Mouse (Mus musculus) layer of hippocampus, adult 2 months (tissue): ENCODE results near the gene Tmem156. TPM values are rescaled to one million over a fixed set of nuclear protein-coding genes. Genes with fewer than 3 reads are reported as not detected.
"Not testable (repeated sequence)": the region's sequence is repeated elsewhere in the genome, so short reads cannot be mapped to it uniquely, and the experiment has no call there.

Source experiments
- DNase-seq, 2 experiments: peaks; one replicate each; pipeline ENCODE4 v3.0.0; 2022; ENCODE audit warnings: low spot score in 2 of 2
- H3K27ac ChIP-seq: fragments of 200-600 bp; 2 replicates; pipeline ENCODE4 v1.8.1; 2022
- H3K4me3 ChIP-seq: fragments of 200-600 bp; 2 replicates; pipeline ENCODE4 v1.8.1; 2022; ENCODE audit warnings: mild to moderate bottlenecking
- CTCF ChIP-seq: fragments of 200-600 bp; conservative IDR thresholded peaks from 2 replicates; pipeline ENCODE4 v1.8.1; 2022; ENCODE audit warnings: antibody characterized with exemption, mild to moderate bottlenecking, moderate library complexity
- long read RNA-seq, 2 experiments: library from polyadenylated mRNA; stranded (forward); transcript quantifications; one replicate each; pipeline ENCODE4 v2.0.0; 2021; ENCODE audit warnings: borderline mapping rate in 2 of 2
- total RNA-seq, 2 experiments: library from RNA; stranded (reverse); gene quantifications; 2 replicates each; pipeline ENCODE4 v1.2.3; 2021

The Tmem156 gene
- total RNA-seq, result under 1 TPM; 0.39 to 0.44 TPM
- long read RNA-seq, experiment 1, result 0 reads
- long read RNA-seq, experiment 2, result 0 reads

- DNase-seq, result no peak
- no peak for TF ChIP-seq CTCF
- Histone ChIP-seq H3K27ac (no peak within 1 kb of the TSS), H3K4me3 (no peak within 1 kb of the TSS)
These were observed at the start of gene Tmem156 for GRCm38 (mm10) chr5:65091921-65092320. Gene Tmem156 (minus strand): TSS chr5:65092132.

DNA sequence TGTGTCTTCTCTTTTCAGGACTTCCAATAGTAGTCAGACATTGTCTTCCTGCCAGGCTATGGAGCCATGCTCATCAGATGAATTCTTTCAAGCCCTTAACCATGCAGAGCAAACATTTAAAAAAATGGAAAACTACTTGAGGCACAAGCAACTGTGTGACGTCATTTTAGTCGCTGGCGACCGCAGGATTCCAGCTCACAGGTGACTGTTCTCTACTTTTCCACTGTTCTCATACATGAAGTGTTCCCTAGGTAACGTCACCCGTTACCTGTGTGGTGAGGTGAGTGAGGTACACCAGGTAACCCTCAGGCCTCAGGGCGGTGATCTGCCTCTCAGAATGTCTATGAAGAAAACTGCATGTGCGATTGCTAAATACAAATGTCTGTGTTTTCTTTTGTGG is 49.3 kb upstream of the Tmem156 start:
- TF ChIP-seq CTCF, result no peak

GRCm38 (mm10) chr5:65137073-65137472 is 45.1 kb upstream of the Tmem156 start:
- no peak overlapping the region for H3K27ac ChIP-seq
- H3K4me3 ChIP-seq, result no peak overlapping the region
- no peak for TF ChIP-seq CTCF

More for the DNA sequence above, 49.3 kb upstream of the Tmem156 start:
- DNase-seq, result no peak
- Histone ChIP-seq H3K4me3 (no peak overlapping the region), H3K27ac (no peak overlapping the region)

GRCm38 (mm10) chr5:65136159-65136558 is 44.2 kb upstream of the Tmem156 start:
- Histone ChIP-seq H3K4me3 (no peak overlapping the region), H3K27ac (no peak overlapping the region)
- no peak for DNase-seq
- no peak for TF ChIP-seq CTCF

More at GRCm38 (mm10) chr5:65137073-65137472, 45.1 kb upstream of the Tmem156 start:
- DNase-seq, result no peak

GRCm38 (mm10) chr5:65131211-65131879 is 39.4 kb upstream of the Tmem156 start:
- Histone ChIP-seq H3K27ac (peak overlapping the region; percentile 96), H3K4me3 (peak overlapping the region; percentile 78)
- 0 out of 2 replicates have a peak, but pooled peaks have one; percentile 18 for TF ChIP-seq CTCF
- DNase-seq, result no peak

- peak; percentile 35 to 58 for DNase-seq
- H3K4me3 ChIP-seq, result peak overlapping the region; percentile 78
- TF ChIP-seq CTCF, result no peak
- peak overlapping the region; percentile 96 for H3K27ac ChIP-seq
These were observed 38.7 kb upstream of the Tmem156 start for GRCm38 (mm10) chr5:65130528-65131210.

GRCm38 (mm10) chr5:65128481-65128880 is 36.5 kb upstream of the Tmem156 start:
- Histone ChIP-seq H3K27ac (no peak overlapping the region), H3K4me3 (no peak overlapping the region)
- no peak for TF ChIP-seq CTCF
- no peak for DNase-seq

DNA sequence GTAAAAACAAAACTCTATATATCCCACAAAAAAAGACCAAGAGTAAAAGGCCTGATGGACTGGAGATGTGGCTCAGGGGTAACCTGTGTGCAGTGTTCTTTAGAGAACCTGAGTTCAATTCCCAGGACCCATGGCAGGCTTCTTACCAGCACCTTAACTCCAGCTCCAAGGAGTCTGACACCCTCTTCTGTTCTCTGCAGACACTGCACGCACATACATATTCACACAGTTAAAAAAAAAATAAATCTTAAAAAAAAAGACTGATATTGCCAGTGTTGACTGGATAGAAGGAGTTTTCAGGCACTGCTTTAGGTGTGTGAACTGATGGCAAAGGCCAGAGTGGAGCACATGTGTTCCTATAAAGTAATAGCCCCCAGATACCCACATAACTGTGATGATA is 34.2 kb upstream of the Tmem156 start:
- DNase-seq, result no peak
- Histone ChIP-seq H3K4me3 (no peak overlapping the region), H3K27ac (no peak overlapping the region)
- peak; percentile 42 for TF ChIP-seq CTCF

- no peak for TF ChIP-seq CTCF
- no peak for DNase-seq
- Histone ChIP-seq H3K4me3 (no peak overlapping the region), H3K27ac (no peak overlapping the region)
These were observed 30.7 kb upstream of the Tmem156 start for GRCm38 (mm10) chr5:65122616-65123015.

DNA sequence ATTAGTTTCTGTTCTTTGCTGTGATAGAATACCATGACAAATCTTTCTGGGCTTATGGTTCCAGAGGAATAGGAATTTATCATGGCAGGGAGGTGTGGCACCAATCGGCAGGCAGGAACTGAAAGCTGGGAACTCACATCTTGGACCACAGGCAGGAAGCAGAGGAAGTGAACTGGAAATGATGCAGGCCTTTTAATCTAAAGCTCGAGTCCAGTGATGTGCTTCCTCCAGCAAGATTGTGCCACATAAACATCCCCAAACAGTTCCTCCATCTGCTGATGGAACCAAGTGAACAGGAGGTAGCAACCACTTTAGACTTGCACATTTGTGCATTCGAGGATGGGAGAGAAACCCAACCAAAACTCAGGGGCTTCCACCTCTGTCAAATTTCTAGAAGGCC is 28.0 kb upstream of the Tmem156 start:
- H3K27ac ChIP-seq, result 0 out of 2 replicates have a peak overlapping the region, but pooled peaks have one; percentile 8
- H3K4me3 ChIP-seq, result no peak overlapping the region
- DNase-seq, result no peak
- no peak for TF ChIP-seq CTCF

GRCm38 (mm10) chr5:65119495-65119894 is 27.6 kb upstream of the Tmem156 start:
- Histone ChIP-seq H3K4me3 (no peak overlapping the region), H3K27ac (0 out of 2 replicates have a peak overlapping the region, but pooled peaks have one; percentile 8)
- DNase-seq, result no peak
- no peak for TF ChIP-seq CTCF

DNA sequence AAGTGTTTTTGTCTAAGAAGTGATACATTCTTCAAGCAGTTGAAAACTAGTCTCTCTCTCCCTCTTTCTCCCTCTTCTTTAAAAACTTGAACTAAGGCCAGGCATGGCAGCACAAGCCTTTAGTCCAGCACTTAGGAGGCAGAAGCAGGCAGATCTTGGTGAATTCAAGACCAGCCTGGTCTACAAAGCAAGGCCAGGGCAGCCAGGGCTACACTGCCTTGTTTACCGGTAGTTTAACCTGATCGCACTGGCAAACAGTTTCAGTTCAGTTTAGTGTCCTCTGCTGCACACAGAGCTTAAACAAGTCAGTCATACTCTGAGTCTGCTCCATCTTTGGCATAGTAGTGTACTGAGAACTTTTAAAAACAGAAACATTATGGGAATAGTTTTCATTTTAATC is 24.9 kb upstream of the Tmem156 start:
- DNase-seq, result no peak
- Histone ChIP-seq H3K27ac (no peak overlapping the region), H3K4me3 (no peak overlapping the region)
- TF ChIP-seq CTCF, result no peak

GRCm38 (mm10) chr5:65113323-65113722 is 21.4 kb upstream of the Tmem156 start:
- no peak overlapping the region for H3K4me3 ChIP-seq
- peak overlapping the region; percentile 64; the same call in 1 of the 2 replicates for H3K27ac ChIP-seq
- no peak for TF ChIP-seq CTCF
- no peak for DNase-seq

GRCm38 (mm10) chr5:65112225-65112624 is 20.3 kb upstream of the Tmem156 start:
- H3K4me3 ChIP-seq, DNase-seq, H3K27ac ChIP-seq: not testable (repeated sequence)
